Mouse (Mus musculus): Measurements from ENCODE around the gene Gna13.

Gna13 gene

GRCm38 (mm10) chr11:109349652-109350316, 12.8 kb upstream of the Gna13 start:
- DNase-seq (ENCODE audit: low read depth, low spot score) = no peak

- DNase-seq (ENCODE audit: low read depth, low spot score) = no peak
Measured at GRCm38 (mm10) chr11:109350317-109350714, 12.3 kb upstream of the Gna13 start.

GRCm38 (mm10) chr11:109351489-109351888, 11.1 kb upstream of the Gna13 start:
- no peak for DNase-seq (ENCODE audit: low read depth, low spot score)

GRCm38 (mm10) chr11:109353391-109354235, 9.0 kb upstream of the Gna13 start:
- no peak for DNase-seq (ENCODE audit: low read depth, low spot score)

- no peak for DNase-seq (ENCODE audit: low read depth, low spot score)
Measured at GRCm38 (mm10) chr11:109354236-109354613, 8.4 kb upstream of the Gna13 start.

- DNase-seq (ENCODE audit: low read depth, low spot score) = no peak
Measured at GRCm38 (mm10) chr11:109355771-109356388, 6.8 kb upstream of the Gna13 start.

- no peak for DNase-seq (ENCODE audit: low read depth, low spot score)
Measured at GRCm38 (mm10) chr11:109357171-109357570, 5.5 kb upstream of the Gna13 start.

GRCm38 (mm10) chr11:109358549-109358948, 4.1 kb upstream of the Gna13 start:
- DNase-seq (ENCODE audit: low read depth, low spot score) = no peak

GRCm38 (mm10) chr11:109359043-109359752, 3.4 kb upstream of the Gna13 start:
- DNase-seq (ENCODE audit: low read depth, low spot score) = no peak

GRCm38 (mm10) chr11:109360102-109360501, 2.5 kb upstream of the Gna13 start:
- DNase-seq (ENCODE audit: low read depth, low spot score) = no peak

GRCm38 (mm10) chr11:109360581-109361040, 2.0 kb upstream of the Gna13 start:
- no peak for DNase-seq (ENCODE audit: low read depth, low spot score)

GRCm38 (mm10) chr11:109361241-109361630, 1.4 kb upstream of the Gna13 start:
- DNase-seq (ENCODE audit: low read depth, low spot score) = no peak

GRCm38 (mm10) chr11:109361631-109362462, 784 bp upstream of the Gna13 start:
- peak; percentile 39 for DNase-seq (ENCODE audit: low read depth, low spot score)

GRCm38 (mm10) chr11:109363191-109364133, 831 bp downstream of the Gna13 start:
- peak; percentile 43 for DNase-seq (ENCODE audit: low read depth, low spot score)

GRCm38 (mm10) chr11:109364337-109364736, 1.7 kb downstream of the Gna13 start:
- DNase-seq (ENCODE audit: low read depth, low spot score) = no peak

GRCm38 (mm10) chr11:109364881-109365280, 2.2 kb downstream of the Gna13 start:
- DNase-seq (ENCODE audit: low read depth, low spot score) = no peak

- no peak for DNase-seq (ENCODE audit: low read depth, low spot score)
Measured at GRCm38 (mm10) chr11:109365818-109366217, 3.2 kb downstream of the Gna13 start.

- DNase-seq (ENCODE audit: low read depth, low spot score) = no peak
Measured at GRCm38 (mm10) chr11:109366802-109367579, 4.4 kb downstream of the Gna13 start.

- no peak for DNase-seq (ENCODE audit: low read depth, low spot score)
Measured at GRCm38 (mm10) chr11:109369026-109369637, 6.5 kb downstream of the Gna13 start.
